Mouse (Mus musculus): ENCODE data around the gene Map7.

Gene Map7

GRCm38 (mm10) chr10:20233451-20233850 lies 85.2 kb downstream of the Map7 start:
- no peak for DNase-seq (ENCODE audit: low spot score in 2 of 2)

DNA sequence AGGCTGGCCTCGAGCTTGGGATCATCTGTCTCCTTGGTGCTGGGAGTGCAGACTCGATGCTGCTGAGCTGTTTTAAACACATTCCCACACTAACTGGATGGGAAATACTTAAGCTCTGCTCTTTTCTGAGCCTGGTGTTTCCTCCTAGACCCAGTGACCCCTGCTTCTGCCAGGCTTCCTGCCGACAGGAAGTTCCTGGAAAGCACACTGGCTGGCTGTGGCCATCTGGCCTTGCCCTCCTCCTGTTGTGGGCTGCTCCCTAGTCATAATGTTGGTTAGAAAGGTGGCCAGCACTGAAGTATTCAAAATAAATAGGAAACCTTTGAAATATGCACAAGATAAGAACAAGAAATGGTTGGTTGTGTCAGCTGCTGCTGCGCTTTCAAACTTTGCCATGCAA lies 86.2 kb downstream of the Map7 start:
- no peak for DNase-seq (ENCODE audit: low spot score in 2 of 2)

GRCm38 (mm10) chr10:20235656-20236055 lies 87.4 kb downstream of the Map7 start:
- DNase-seq (ENCODE audit: low spot score in 2 of 2) = no peak

DNA sequence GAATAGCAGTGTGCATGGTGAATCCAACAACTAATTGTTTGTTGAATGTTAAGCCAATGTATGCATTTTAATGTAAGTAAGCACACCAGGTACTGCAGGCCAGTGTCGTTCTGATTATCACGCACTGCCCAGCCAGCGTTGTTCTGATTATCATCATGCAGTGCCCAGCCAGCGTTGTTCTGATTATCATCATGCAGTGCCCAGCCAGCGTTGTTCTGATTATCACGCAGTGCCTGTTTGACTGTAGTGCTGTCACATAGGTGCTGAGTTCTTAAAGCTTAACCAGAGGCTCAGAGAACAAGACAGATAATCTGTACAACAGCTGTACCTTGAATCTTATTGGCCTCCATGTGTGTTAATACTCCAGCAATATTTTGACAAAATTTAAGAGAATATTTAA lies 88.0 kb downstream of the Map7 start:
- no peak for DNase-seq (ENCODE audit: low spot score in 2 of 2)

- DNase-seq (ENCODE audit: low spot score in 2 of 2) = no peak
Measured at GRCm38 (mm10) chr10:20238281-20238680, 90.0 kb downstream of the Map7 start.

DNA sequence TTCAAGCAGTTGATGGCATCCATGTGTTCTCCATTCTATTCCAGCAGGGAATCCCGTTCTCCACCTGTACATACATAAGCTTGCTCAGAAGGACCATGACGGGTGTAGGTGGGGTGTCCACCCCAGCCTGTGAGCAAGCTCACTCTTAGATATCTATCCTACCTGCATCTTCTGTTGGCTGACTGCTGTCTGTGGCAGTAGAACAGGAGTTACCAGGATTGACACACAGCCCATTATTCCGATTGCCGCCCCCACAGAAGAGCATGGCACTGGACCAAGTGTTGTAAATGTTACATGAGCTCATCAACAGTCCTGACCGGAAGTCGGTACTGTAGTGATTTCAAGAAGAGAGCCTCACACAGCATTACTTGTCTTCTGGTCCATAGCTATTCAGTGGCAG lies 92.6 kb downstream of the Map7 start:
- no peak for DNase-seq (ENCODE audit: low spot score in 2 of 2)

DNA sequence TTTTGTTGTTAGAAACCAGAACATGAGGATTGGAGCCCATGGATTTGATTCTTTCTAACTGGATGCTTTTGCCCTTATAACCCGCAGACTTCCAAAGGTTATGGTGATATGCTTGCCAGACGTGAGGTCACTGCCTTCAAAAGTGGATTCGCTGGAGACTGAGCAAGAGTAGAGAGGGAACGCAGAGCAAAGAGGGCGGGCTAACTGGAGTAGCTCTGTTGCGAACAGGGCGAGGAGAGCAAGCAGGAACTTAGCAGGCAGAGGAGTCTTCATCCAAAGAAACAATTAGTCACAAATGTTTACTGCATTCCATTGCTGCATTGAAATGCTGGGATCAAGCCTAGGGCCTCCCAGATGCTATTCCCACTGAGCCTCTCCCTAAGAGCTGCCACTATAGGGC lies 95.0 kb downstream of the Map7 start:
- DNase-seq (ENCODE audit: low spot score in 2 of 2) = no peak

GRCm38 (mm10) chr10:20245082-20245481 lies 96.8 kb downstream of the Map7 start:
- no peak for DNase-seq (ENCODE audit: low spot score in 2 of 2)

DNA sequence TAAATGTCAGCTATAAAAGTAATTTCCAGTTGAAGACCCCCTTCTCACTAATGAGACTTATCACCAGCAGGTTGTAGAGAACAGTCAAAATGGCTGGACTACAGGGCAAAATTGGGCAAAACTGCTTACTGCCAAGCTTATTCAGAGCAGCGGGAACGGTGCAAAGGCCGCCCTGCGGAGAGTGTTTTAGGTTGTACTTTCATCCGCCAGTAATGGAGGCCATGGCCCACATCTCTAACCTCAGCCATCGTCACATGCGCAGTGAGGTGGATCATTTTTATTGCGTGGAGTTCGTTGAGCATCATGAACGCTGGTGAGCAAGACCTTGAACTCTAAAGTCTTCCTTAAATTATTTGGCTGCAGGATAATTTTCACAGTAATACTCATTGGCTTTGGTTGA lies 100.8 kb downstream of the Map7 start:
- DNase-seq (ENCODE audit: low spot score in 2 of 2) = no peak

- no peak for DNase-seq (ENCODE audit: low spot score in 2 of 2)
Measured at GRCm38 (mm10) chr10:20255579-20255978, 107.3 kb downstream of the Map7 start.

DNA sequence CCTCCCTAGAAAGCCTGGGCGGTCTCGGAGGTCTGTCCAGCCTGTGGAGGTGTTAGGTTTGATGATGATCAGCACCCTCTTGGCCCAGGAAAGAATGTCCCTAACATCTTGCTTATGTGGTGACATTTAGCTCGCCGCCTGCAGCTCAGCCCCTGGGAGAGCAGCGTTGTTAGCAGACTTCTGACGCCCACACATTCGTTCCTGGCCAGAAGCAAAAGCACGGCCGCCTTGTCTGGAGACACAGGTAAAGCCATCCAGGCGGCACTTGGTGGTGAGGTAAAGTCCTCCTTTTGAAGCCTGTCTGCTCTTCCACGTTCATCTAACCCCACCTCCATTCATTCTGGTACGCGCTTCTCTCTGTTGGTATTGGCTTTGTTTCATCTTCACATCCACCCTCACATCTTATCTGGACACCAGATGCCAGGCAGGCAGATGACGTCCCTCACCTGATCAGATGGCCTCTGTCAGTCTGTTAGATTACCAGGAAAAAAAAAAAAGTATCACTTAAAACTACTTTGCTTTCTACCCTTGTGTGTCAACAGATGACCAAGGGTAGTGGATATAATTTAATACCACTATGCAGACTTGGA lies 108.9 kb downstream of the Map7 start:
- no peak for DNase-seq (ENCODE audit: low spot score in 2 of 2)

DNA sequence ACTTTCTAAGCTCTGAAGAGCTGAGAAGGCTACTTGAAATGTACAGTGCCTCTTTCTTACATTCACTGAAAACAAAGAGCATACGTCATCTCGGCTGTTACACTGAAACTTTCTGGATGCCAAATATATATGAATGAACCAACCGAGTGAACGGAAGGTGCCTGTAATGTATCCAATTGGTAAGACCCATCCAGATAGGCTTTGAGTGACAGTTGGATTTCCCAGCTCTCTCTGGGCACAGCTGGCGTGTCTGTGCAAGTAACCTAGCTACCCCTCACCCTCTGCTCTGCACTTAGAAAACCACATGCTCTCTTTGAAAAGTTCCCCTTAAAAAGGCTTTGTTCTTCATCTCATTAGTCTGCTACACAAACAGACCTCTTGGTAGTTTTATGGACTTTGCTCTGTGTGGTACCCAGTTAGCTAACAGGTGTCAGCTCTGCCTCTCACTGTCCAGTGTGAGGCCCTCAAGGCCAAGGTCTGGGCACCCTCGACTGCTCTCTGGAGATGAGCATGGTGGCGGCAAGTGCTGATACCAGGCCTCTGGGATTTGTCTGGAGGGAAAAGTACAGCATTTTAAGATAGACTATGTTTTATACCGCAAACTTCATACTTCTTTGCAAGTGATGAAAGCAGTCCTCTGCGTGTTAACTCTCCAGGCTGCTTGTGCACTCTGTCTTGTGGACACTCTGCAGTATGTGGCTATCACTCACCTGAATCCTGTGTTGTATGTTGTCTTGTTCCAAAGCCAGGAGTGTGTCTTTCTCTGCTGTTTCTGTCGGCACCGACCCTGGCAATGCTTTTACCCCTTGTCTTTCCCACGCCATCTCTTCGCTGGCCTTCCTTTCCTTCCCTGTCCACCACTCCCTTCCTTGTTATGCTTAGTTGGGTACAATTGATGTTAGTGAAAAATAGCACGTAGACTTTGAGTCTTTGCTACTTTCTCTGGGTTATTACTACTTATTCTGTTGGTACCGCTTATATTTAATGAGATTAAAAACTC lies 109.8 kb downstream of the Map7 start:
- no peak for DNase-seq (ENCODE audit: low spot score in 2 of 2)

GRCm38 (mm10) chr10:20259476-20259875 lies 111.2 kb downstream of the Map7 start:
- DNase-seq (ENCODE audit: low spot score in 2 of 2) = no peak

DNA sequence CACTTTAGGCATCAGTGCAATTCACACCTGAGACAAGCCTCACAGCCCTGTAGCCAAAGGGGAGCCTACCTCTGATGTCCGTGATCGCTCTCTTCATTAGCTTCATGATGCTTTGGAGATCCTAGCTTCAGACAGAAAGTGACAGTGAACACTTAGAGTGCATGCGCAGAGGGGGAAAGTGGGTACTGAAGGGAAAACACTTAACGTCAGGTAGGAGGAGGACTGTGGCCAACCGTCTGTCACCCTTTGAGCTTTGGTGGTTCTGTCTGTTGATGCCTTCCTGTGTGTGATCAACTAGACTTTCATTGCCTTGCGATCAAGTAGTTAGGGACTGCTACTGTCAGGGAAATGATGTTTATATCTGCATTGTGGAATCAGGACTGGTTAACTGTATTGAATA lies 114.6 kb downstream of the Map7 start:
- no peak for DNase-seq (ENCODE audit: low spot score in 2 of 2)

GRCm38 (mm10) chr10:20264479-20264878 lies 116.2 kb downstream of the Map7 start:
- DNase-seq (ENCODE audit: low spot score in 2 of 2) = no peak

DNA sequence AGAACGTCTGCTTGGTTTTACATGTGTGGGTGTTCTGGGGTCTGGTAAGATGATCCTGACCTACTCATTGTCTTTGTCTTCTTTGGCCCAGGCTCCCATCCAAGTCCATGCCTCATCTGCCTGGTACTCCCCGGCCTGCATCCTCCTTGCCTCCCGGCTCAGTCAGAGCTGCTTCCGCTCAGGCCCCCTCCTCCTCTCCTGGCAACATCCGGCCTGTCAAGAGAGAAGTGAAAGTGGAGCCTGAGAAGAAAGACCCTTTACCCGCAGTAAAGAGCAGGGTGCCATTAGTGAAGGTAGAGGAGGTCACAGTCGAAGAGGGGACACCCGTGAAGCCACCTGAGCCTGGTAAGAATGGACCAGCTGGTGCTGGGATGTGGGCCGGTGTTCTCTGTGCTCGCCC lies 118.8 kb downstream of the Map7 start:
- DNase-seq (ENCODE audit: low spot score in 2 of 2) = no peak

- no peak for DNase-seq (ENCODE audit: low spot score in 2 of 2)
Measured at GRCm38 (mm10) chr10:20268945-20269344, 120.7 kb downstream of the Map7 start.

DNA sequence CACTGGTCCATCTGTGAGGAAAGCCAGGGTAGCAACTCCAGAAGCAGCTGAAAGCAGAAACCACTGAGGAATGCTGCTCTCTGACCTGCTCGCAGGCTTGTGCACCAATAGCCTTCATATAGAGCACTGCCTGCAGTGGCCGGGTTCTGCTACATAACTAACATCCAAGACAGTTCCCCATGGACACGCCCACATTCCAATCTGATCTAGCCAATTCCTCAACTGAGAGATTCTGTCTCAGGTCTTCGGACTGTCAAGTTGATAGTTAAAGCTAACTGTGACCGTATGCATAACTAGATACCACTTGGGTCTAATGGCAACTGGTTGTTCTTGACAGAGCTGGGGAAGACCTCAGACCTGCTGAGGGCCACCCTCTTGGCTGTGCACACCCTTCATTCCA lies 124.1 kb downstream of the Map7 start:
- no peak for DNase-seq (ENCODE audit: low spot score in 2 of 2)

DNA sequence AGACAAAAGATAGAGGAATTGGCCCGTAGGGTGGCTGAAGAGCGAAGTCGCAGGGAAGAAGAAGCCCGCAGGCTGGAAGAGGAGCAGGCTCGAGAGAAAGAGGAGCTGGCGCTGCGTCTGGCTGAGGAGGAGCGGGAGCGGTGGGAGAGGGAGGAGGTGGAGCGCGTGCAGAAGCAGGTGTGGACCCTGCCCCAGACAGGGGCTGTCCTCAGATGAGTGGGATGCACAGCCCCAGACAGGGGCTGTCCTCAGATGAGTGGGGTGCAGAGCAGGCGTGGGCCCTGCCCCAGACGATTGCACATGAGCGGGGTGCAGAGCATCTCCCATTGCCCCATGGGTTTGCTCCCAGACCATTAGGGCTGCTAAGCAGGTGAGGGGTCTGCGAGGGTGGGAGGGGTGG lies 125.0 kb downstream of the Map7 start:
- no peak for DNase-seq (ENCODE audit: low spot score in 2 of 2)

DNA sequence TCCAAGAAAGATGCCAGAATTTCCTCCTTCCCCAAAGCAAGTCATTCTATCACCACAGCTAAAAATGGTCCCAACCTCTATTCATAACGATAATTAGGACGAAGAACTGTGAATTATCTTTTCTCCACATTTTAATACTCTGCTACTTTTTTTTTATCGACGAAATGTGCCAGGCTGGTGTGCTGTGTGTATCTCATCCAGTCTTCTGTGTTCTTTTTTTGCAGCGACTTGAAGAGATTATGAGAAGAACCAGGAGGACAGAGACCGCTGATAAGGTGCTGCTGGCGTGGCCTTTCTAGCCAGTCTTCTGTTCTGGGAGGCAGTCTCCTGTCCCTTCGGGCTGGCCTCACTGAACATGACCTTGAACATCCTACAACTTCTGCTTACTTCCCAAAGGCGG lies 125.8 kb downstream of the Map7 start:
- DNase-seq (ENCODE audit: low spot score in 2 of 2) = no peak

DNA sequence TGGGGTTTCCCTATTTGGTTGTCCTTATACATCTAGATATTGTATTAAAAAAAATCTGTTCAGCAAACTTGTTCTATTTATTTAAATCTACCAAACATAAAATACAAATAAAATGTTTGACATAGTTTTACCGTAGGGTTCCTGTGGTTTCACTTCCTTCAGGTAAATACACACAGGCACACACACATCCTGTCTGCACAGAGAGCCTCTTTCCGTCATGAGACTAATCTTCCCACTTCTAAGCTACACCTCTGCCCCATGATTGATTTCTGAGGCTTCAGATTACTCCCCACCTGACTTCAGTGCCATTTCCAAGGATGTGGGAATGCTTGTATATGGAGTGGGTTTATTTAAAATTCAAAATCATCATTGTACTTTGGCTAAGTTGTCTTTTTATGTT lies 133.2 kb downstream of the Map7 start:
- no peak for DNase-seq (ENCODE audit: low spot score in 2 of 2)

DNA sequence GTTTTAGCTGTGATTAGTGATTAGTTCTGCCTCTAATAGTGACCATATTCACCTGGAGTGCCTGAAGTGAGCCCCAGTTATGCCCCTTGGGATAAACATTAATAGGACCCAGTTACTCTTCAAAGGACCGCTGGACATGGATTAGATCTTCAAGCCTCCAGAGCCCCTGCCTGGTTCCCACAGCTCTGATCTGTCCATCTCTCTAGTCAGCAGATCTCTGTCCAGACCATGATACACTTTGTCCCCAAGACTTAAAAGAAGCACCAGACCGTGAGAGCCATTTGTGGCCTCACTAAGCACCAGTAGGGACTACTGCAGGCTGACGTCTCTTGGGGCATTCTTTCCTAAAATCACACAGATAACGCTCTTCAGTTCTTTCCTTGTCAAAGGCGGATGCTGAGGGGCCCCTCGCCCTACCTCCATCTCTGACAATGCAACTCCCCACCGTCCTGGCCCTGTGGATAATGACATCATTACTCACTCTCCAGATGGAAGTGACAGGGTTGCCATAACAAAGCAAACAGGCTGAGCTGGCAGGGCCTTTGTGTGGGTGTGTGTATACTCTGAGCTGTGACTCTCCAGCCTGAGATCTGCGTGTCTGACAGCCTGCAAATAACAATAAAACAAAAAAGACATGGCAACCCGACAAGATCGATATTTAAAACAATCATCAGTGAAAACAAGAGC lies 137.2 kb downstream of the Map7 start:
- DNase-seq (ENCODE audit: low spot score in 2 of 2) = peak; percentile 31 to 39

Measured in heart, adult 9 months (tissue).